Mouse (Mus musculus) 3T3-L1 (cell line): ENCODE data around the gene Zbtb38.

Experiments used
- DNase-seq: peaks from one replicate; pipeline ENCODE4 v3.0.0-alpha.2; 2015; ENCODE audit warnings: low read depth, low spot score

Zbtb38 gene

DNA sequence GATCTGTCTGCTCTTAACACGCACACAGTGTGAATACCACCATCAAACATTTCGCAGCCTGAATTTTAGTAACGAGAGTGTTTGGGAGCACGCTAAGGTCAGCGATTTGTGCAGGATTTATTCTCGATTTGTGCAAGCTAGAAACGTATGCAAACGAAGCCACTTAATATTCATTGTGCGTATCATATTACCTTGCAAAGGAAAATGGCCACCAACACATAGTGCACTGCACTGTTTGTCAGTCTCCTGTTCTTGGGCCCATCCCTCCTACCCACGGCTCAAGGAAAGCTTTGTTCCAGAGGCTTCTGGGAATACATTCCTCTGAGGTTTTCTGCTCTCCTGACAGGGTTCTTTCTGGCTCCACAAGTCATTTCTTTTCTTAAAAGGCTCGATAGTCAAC is 37.5 kb downstream of the Zbtb38 start:
- no peak for DNase-seq

DNA sequence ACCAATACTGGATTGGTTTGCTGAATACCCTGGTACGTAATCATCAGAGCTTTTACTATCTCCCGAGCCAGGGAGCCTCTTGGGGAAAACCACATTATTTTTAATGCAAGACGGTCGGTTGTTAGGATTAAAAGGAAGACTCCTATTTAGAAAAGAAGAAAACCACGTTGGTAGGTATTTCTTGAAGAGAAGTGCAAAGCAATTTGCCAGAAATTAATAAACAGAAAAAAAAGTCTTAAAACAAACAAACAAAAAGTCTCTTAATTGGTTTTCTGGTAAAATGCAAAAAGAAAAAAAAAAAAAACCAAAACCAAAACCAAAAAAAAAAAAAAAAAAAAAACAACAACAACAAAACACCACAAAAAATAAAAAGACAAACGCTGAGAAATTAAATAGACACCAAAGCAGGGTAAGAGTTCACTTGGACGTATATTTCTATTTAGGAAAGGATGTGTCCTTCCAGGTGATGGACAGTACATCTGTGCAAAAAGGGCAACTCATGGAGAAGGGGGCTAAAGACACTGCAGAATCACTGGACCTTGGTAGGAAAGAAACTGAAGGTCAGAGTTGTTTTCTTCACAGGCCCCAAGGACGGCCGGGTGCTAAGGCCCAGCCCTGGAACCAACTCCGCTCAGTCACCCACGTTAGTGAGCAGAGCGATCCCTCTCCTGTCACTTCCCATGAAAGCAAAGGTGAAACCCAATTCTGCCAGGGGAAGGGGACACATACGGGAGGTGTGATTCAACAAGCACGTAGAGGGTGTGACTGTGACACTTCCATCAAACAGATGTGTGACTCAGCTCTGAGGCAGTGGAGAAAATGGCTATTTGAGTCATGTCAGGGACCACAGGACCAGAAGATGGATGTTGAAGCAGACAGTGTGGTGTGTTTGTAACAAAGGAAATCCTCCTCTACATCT is 38.9 kb downstream of the Zbtb38 start:
- DNase-seq, result peak; percentile 81

DNA sequence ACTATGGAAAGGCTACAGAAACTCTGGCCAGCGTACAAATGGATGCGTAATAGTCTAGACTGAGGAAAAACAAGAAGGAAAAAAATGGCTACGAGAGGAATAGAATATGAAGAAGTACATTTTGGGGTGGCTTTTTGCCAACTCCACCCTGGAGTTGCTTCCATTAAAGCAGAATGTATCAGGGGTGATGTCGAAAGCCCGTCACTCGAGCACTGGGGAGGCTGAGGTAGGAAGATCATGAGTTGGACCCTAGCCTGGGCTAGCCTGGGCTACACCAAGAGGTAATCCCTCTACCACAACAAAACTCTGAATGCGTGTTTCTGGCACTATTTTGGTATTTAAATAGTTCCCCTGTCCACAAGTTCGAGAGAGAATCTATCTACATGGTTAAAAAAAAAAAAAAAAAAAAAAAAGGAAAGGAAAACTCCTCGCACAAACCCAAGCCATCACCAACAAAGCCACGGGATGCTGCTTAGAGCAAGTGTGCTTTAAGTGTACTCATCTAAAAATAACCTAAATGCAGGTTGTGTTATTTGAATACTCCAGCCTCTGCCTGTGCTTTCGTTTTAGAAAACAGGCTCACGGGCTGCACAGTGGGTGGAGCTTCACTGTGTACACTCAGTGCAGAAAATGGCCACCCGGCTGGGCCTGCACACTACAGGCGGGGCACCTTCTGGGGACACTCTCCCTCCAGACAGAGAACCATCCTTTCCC is 39.7 kb downstream of the Zbtb38 start:
- DNase-seq, result peak; percentile 74

DNA sequence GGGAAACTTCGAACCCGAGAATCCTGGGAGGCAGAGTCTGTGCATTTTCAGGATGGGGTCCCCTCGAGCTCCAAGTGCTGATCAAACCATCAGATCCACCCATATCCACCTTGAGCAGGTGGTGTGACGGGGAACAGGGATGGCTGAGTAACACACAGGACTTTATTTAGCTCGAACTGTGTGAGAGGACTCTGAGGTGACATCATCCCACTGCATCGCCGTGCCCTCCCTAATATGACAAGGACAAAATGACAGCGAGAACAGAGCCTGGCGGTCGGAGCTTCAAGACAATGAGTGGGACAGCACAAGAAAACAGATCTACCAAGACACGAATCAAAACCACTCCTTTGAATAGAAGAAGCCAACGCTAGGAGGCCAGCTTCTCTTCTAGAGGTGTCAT is 40.6 kb downstream of the Zbtb38 start:
- DNase-seq, result no peak

DNA sequence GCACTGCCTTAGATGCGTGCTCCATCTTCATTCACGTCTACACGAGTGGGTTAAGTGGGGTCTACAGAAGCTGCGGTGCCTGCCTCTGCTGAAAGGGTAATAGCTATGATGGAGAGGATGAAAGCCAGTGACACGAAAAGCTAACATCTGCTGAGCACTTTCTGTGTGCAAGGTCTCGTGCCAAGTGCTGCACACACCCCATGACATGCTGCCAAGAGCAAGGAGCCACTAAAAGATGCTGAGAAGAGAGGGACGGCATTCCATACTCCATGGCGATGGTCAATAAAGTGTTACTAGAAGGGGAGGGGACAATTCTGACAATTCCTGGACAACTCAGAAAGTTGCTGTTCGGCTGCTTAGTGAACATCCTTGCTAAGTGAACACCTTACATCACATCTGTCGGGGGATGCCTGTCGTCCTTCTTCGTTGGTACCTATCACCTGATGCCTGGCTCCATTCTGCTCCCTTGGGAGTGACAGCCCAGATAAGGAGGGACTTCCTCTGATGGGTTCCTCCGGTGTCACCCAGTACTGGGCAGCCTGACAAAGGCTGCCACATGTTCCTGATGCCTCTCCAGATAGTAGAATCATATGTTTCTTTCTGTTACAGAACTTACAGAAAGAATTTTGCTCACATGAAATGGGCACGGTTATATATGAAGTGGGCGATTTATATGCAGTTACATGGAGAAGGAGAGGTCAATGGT is 42.2 kb downstream of the Zbtb38 start:
- no peak for DNase-seq

DNA sequence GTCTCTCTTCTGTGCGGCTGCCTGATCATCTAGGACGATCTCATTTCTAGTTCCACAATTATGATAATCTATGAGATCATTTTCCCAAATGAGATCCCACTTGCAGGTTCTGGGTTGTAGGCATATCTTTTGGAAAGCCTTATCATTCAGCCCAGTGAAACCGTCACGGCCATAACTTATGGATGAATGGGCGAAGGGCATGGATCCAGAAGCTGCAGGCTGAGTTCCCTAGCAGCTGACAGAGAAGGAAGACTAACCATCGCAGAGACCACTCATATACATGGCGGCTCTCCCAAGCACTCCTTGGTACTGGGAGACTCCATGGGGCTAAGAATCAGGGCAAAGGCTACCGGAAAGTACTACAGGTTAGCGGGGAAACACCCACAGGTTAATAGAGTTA is 43.7 kb downstream of the Zbtb38 start:
- DNase-seq, result no peak

DNA sequence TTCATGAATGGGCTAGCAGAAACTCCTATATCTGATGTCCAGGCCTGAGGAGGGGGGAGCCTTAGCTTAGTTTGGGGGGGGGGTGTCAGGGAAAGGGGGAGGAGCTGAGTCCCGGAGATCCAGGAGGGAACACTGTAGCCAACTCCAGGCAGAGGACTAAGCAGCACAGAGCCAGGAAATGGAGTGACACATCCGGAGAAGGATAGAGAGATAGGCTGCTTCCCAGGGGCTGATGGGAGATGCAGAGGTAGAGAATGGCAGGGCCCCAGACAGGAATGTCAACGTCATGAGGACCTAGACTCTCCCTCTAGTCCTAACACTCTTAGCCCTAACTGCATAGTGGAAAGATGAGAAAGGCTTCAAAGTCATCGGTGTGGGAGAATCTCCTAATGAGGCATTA is 44.7 kb downstream of the Zbtb38 start:
- DNase-seq, result no peak

DNA sequence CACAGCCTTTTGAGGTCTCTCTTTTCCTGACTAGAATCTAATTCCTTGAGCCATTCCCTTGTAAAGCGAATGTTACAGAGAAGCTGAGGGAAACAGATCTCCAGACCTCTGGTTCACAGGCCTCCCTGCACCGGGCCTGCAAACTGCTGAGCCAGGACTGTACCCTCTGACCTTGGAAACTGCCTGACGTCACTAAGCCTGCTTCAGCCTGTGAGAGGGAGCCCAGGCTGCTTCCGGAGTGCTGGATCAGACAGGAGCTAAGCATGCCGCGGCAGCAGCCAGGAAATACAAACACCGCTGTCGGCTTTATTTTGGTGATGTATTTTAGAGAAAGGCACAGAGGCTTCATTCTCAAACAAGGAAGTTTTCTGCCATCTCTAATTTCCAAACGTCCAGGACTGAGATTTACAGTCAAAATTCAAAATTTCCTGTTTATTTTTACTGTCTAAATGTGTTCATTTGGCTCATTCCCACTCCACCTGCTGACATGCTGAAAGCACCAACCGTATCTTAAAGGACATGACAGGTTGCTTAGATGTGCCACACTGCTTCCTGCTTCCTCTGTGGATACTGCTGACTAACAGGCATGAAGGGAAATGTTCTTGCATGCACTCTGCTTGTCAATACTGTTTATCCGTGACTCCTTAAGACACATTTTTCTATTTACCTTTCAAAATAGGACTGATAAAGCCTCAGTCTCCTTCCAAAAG is 46.9 kb downstream of the Zbtb38 start:
- DNase-seq, result no peak

DNA sequence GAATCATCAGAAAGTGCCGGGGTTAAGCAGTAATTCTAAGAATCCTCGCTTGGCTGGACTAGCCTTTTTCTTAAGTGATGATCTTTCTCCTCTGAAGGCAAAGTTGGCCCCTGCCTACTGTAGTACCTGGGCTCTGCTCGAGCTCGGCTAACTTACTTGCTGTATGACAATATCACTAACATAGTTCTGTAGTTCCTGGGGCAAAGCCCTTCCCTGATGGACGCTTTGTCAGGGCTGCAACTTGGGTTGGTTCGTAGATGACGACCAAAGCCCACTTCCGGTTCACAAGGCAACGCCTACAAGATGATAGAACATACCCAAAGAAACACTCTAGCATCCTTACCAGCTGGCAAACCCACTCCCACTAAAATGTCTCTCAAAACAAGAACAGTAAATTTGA is 47.7 kb downstream of the Zbtb38 start:
- DNase-seq, result no peak

DNA sequence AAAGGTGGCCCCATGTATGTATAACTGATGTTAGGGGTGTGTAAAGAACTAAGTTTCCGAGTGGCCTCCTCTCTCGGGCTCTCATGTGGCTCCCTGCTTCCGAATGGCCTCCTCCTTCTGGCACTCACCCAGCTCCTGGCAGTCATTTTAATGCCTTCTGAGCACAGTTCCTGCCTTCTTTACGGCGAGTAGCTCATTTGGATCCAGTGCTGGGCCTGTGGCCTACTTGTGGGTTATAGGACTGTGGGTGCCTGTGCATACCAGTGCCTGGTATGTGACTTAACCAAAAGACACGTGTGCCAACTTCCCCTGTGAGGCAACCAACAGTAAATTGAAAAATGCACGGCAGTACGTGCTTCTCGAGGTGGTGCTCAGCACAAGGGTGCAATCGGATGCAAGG is 50.7 kb downstream of the Zbtb38 start:
- no peak for DNase-seq

DNA sequence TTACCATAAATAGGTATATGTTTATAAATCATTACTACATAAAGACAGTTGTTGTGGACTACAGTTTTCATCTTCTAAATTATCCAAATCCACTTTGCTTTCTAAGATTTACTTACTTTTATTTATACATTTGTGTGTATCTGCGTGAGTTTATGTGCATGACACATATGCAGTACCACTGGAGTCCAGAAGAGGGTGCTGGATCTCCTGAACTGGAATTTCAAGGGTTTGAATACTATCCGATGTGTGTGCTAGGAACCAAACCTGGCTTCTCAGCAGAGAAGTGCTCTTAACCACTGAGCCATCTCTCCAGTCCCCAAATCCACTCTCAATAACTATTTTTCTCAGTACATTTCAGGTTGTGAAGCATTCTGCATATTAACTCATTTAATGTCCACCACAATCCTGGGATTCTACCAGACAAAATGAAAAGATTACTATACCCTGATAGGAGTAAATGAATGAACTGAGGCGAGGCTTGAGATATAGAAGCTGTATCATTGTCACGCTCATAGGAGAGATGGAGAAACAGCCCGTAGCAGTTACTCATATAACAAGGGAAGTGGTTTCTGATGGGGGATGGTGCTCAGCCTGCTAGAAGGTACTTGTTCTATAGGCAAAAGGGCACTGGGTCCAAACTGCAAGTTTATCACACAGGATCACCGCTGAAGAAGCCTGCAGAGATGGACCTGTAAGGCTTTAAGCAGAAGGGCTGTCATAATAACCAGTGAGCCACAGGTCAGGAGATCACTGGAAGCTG is 53.2 kb downstream of the Zbtb38 start:
- DNase-seq, result no peak

DNA sequence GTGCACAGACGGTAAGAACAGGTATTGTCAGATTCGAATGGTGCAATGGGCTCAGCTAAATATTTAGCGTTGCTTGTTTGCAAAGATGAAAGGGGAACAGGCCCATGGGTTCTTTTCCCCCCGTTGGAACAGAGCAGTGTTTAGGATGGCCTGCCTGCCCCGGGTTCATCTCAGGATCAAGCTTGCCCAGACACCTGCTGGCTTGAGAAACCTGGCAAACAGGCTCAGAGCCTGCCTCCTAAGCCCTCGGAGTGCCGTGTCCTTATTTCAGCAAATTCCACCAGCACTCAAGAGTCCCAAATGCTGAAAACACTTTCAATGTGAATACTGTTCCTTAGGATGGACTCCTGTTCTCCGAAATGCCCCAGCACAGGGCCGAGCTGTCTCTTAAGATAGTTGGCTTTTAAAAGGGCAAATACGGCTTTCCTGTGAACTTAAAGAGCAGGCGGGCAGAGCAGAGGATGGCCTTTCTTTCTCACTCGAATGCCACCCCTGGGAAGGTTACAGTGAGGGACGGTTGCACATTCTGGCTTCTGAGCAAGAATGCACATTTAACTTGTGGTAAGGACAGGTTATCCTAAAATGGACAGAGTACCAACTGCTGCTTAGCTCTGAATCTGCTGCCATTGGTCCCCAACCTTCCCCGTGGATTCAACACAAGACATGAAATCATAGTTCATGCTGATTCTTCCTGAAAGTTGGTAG is 55.7 kb downstream of the Zbtb38 start:
- no peak for DNase-seq

DNA sequence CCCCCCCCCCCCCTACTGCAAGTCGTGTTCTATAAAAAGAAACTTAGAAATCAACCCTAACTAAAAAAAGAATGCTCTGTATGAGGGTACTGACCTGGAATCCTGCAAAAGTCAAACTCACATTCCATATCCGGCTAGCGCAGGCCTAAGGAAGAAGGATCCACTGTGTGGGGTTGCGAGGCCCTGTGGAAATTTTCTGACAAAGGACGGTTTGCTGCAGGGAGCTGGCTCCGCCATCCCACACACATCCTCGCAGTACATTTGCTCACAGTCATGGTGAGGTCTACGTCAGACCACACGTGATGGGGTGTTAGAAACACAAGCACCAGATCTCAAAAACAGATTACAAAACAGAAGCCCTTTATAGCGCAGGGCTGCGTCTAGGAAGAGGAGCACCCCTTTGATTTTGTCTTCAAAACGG is 56.5 kb downstream of the Zbtb38 start:
- DNase-seq, result no peak

DNA sequence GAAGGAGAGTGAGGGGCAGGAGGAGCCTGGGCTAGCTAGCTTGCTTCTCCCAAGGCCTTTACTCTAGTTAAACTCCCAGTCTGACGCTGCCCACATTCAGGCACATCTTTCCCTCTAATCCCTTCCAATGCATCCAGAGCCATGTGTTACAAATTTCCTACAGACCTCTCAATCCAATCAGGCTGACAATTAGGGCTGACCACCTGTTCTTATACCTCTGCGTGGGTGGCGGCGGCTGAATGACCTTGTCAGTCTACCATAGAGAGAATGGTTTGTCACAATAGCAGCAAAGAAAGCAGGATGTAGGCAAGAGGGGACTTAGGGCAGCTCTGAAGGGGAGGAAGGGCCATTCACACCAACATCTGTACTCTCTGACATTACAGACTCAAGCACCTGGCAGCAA is 62.2 kb downstream of the Zbtb38 start:
- no peak for DNase-seq

DNA sequence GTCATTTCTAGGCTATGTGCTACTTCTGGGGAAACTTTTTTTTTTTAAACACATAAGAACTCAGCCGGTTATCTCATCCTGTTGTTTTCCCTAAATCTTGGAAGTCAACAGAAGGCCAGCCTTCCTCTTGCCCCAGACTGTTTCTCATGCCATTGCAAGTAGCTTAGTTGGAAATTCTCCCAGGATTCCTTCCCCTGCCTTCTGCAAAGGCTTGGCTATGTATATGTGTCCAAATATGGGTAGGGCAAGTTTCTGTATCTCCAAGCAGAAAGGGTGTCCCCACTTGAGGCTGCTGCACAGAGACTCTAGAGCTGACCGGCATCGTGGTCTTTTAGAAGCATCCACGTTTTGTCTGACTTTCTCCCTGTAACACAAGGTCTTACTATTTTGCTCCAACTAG is 63.6 kb downstream of the Zbtb38 start:
- DNase-seq, result no peak

DNA sequence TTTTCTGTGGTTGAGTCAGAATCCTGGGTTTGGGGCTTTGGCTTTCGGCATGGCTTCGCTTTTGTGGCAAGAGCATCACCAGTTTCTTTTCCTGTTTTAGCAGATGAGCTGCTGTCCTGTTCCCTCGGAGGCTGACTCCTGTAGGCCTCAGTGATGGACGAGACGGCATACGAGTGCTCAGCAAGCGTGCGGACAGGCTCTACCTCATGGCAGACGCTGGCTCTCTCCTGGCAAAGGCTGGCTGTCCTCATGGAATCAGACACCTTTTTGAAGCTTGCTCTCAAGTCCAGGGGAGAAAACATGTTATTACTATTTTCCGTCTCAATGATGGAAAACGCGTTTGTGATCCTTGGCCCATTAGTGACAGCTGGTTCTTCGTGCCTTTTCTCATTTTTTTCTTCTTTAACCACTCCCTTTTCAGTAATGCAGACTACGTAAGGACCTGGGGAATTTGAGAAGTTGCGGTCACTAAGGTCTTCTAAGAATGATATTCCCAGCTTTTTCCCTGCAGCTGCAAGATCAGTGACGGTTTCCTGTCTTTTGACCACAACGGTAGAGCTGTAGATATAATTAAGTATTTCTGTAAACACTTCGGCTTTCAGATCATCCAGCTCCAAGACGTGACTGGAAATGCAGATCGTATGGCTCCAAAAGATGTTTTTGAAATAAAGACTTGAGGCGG is 64.3 kb downstream of the Zbtb38 start:
- DNase-seq, result no peak

DNA sequence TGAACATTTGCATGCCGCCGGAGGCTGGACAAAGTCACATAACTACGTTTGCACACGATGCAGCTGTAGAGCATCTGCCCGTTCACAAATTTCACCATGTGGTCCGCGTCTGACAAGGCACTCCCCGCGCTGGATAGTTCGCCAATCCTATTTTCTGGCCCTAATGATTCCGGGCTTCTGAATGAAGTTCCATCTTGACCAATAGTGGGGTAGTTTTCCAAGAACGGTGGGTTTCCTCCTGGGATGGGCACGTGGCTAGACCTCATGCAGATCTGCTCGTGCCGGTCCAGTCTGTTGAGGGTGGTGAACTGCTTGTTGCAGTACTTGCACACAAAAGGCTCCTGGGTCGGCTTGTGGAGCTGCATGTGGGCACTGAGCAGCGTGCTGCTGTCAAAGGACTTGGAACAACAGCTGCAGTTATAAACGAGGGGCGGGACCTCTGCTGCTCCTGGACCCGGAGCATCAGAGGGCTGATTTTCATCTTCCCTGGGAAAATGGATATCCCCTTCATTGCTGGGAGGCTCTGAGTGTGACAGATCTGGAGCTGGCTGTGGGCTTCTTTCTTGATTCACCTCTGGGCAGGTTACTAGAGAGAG is 64.9 kb downstream of the Zbtb38 start:
- no peak for DNase-seq

DNA sequence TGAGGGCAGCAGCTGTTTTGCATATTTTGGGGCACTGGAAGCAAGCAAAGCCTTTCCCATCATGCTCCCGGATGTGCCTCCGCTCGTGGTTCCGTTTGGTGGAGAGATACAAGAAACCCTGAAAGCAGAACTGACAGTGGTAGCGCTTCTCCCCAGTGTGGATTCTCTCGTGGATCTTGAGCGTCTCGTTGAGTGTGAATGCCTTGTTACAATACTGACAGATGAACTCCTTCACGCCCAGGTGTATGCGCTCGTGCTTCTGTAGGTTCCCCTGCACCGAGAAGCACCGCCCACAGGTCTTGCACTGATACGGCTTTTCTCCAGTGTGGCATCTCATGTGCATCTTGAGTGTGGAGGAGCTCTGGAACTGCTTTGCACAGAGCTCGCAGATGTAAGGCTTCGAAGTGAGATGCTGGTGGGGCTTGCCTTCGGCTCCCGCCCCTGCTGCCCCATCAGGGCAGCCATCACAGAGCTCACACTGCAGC is 67.0 kb downstream of the Zbtb38 start:
- DNase-seq, result no peak
